Mouse (Mus musculus) lung, adult 2 months (tissue): ENCODE results near the gene R3hdm2.

Experiments
- CTCF ChIP-seq: fragments of 200-500 bp; IDR thresholded peaks from 2 replicates; pipeline ENCODE4 v1.5.1; 2011; ENCODE audit warnings: mild to moderate bottlenecking, low read length, control low read depth; ENCODE audit not compliant: insufficient read depth
- POLR2A ChIP-seq: fragments of 200-500 bp; IDR thresholded peaks from 2 replicates; pipeline ENCODE4 v1.6.1; 2011; ENCODE audit warnings: low read depth, mild to moderate bottlenecking, control low read depth, low read length, borderline replicate concordance; ENCODE audit errors: extremely low read depth

GRCm38 (mm10) chr10:127348957-127349356 is 31.2 kb upstream of the R3hdm2 start:
- TF ChIP-seq CTCF = peak; percentile 24; the same call in 1 of the 2 replicates
- no peak for TF ChIP-seq POLR2A
